Mouse (Mus musculus) erythroblast, embryonic 14.5 days (primary cell): Measurements from ENCODE around the gene Tmem98. TPM values are rescaled to one million over a fixed set of nuclear protein-coding genes. Genes with fewer than 3 reads are reported as not detected.

Experiments
- H3K27me3 ChIP-seq: 2 replicates; pipeline ENCODE4 v1.6.1; 2012; ENCODE audit warnings: inconsistent platforms; ENCODE audit not compliant: control insufficient read depth
- H3K36me3 ChIP-seq: 2 replicates; pipeline ENCODE4 v1.6.1; 2012; ENCODE audit warnings: mild to moderate bottlenecking, inconsistent platforms; ENCODE audit not compliant: control insufficient read depth
- H3K4me1 ChIP-seq: 2 replicates; pipeline ENCODE4 v1.6.1; 2012; ENCODE audit warnings: inconsistent platforms; ENCODE audit not compliant: control insufficient read depth
- H3K4me3 ChIP-seq: replicated peaks from 2 replicates; pipeline ENCODE3; 2012; ENCODE audit warnings: moderate library complexity, mild to moderate bottlenecking, inconsistent platforms
- H3K9me3 ChIP-seq: 2 replicates; pipeline ENCODE4 v1.6.1; 2012; ENCODE audit warnings: low read length, inconsistent platforms, mixed read lengths; ENCODE audit not compliant: control insufficient read depth
- GATA1 ChIP-seq: IDR thresholded peaks from 2 replicates; pipeline ENCODE4 v1.6.1; 2012; ENCODE audit warnings: low read length, inconsistent platforms, mixed read lengths
- TAL1 ChIP-seq: IDR thresholded peaks from 3 replicates; pipeline ENCODE4 v1.6.1; 2012; ENCODE audit warnings: low read length, inconsistent platforms, mixed read lengths
- polyA plus RNA-seq: library from polyadenylated mRNA; stranded (reverse); fragments of >175 nt; gene quantifications from 2 replicates; pipeline ENCODE4 v1.2.3, GENCODE M21; 2012

Gene Tmem98
- polyA plus RNA-seq, result not detected in 2 replicates

- H3K27me3 ChIP-seq, result peaks cover 43% of the 10 kb centered on the region
- H3K4me3 ChIP-seq, result peak within 1 kb of the TSS; percentile 55
Measured at GRCm38 (mm10) chr11:80809993-80810821, at the start of gene Tmem98. TSS of gene Tmem98 (plus strand) at chr11:80810175.

DNA sequence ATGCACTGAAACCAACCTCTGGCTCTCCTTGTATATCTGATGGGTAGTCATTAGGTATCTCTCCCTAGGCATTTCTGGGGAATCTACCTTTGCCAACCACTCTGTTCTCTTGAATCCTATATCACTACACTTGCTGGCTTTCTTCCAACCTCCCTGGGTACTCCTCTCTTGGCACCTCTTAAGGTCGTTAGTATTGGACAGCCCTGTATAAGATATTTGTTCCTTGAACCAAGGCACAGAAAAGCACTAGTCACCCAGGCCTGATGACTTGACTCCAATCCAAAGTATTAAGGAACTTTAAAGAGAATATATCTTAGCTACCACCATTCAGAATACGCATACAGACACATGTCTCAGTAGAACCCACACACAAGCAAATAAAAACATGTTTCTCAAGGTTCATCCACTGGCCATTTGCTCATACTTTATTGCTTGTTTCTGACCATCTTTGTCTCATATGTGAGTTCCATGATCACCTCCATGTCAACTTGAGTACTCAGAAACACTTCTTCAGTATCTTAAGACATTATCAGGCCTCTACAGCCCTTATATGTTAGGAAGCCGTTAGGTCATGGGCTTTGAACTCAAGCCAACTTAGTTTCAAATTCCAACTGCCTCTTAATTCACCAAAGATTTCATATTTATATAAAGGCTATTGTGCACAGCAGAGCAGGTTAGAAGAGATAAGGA is 48.5 kb upstream of the Tmem98 start:
- Histone ChIP-seq H3K4me1 (peaks cover 4% of the 10 kb centered on the region; the same call in 1 of the 2 replicates), H3K9me3 (no peaks in the 10 kb centered on the region), H3K4me3 (no peak overlapping the region), H3K27me3 (peaks cover 9% of the 10 kb centered on the region), H3K36me3 (no peaks in the 10 kb centered on the region)
- TF ChIP-seq GATA1, result no peak
- TF ChIP-seq TAL1, result no peak

More at GRCm38 (mm10) chr11:80809993-80810821, at the start of gene Tmem98:
- Histone ChIP-seq H3K9me3 (no peaks in the 10 kb centered on the region), H3K36me3 (no peaks in the 10 kb centered on the region), H3K4me1 (peaks cover 15% of the 10 kb centered on the region; the same call in 1 of the 2 replicates)
- TF ChIP-seq GATA1, result no peak

DNA sequence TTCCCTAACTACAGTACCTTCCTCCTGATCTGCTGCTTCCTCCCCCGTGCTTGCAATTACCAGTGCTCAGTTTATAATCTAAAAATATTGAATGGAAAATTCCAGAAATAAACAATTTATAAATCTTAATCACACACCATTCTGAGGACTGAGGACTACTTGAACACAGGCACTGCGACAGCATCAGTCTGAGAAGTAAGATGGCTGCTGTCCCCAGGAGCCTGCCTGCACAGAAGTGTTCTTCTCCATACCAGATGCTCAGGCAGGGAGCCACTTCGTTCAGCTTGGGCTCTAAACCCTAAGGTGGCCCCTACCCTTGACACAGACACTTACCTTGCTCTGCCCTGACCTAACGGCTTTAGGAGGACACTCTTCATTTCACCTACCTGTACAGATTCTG is 47.9 kb upstream of the Tmem98 start:
- no peak overlapping the region for H3K4me3 ChIP-seq
- TF ChIP-seq GATA1 (no peak), TAL1 (no peak)
- H3K27me3 ChIP-seq, result peaks cover 15% of the 10 kb centered on the region
- H3K4me1 ChIP-seq, result peaks cover 9% of the 10 kb centered on the region; the same call in 1 of the 2 replicates
- no peaks in the 10 kb centered on the region for H3K9me3 ChIP-seq
- no peaks in the 10 kb centered on the region for H3K36me3 ChIP-seq

GRCm38 (mm10) chr11:80766068-80766467 is 43.9 kb upstream of the Tmem98 start:
- Histone ChIP-seq H3K4me3 (no peak overlapping the region), H3K36me3 (no peaks in the 10 kb centered on the region), H3K27me3 (peaks cover 13% of the 10 kb centered on the region; the same call in 1 of the 2 replicates), H3K9me3 (no peaks in the 10 kb centered on the region), H3K4me1 (peaks cover 12% of the 10 kb centered on the region; the same call in 1 of the 2 replicates)
- TF ChIP-seq GATA1, result no peak
- TF ChIP-seq TAL1, result no peak

- H3K36me3 ChIP-seq, result no peaks in the 10 kb centered on the region
Measured at GRCm38 (mm10) chr11:80766472-80767319, 43.3 kb upstream of the Tmem98 start.

GRCm38 (mm10) chr11:80767320-80767617 is 42.7 kb upstream of the Tmem98 start:
- H3K27me3 ChIP-seq, result peaks cover 13% of the 10 kb centered on the region; the same call in 1 of the 2 replicates
- H3K4me1 ChIP-seq, result peaks cover 10% of the 10 kb centered on the region; the same call in 1 of the 2 replicates
- no peaks in the 10 kb centered on the region for H3K36me3 ChIP-seq
- H3K4me3 ChIP-seq, result no peak overlapping the region
- H3K9me3 ChIP-seq, result no peaks in the 10 kb centered on the region
- TF ChIP-seq GATA1 (no peak), TAL1 (no peak)

More at GRCm38 (mm10) chr11:80766472-80767319, 43.3 kb upstream of the Tmem98 start:
- H3K4me1 ChIP-seq, result peaks cover 12% of the 10 kb centered on the region; the same call in 1 of the 2 replicates
- no peak overlapping the region for H3K4me3 ChIP-seq
- H3K9me3 ChIP-seq, result no peaks in the 10 kb centered on the region
- peaks cover 13% of the 10 kb centered on the region; the same call in 1 of the 2 replicates for H3K27me3 ChIP-seq
- no peak for TF ChIP-seq TAL1
- no peak for TF ChIP-seq GATA1

- Histone ChIP-seq H3K4me3 (no peak overlapping the region), H3K4me1 (peaks cover 12% of the 10 kb centered on the region; the same call in 1 of the 2 replicates), H3K9me3 (no peaks in the 10 kb centered on the region), H3K36me3 (peaks cover 2% of the 10 kb centered on the region; the same call in 1 of the 2 replicates), H3K27me3 (peaks cover 11% of the 10 kb centered on the region; the same call in 1 of the 2 replicates)
- TF ChIP-seq GATA1, result no peak
- no peak for TF ChIP-seq TAL1
Measured at GRCm38 (mm10) chr11:80771186-80771585, 38.8 kb upstream of the Tmem98 start.

- Histone ChIP-seq H3K4me1 (peaks cover 6% of the 10 kb centered on the region; the same call in 1 of the 2 replicates), H3K36me3 (peaks cover 2% of the 10 kb centered on the region; the same call in 1 of the 2 replicates), H3K27me3 (peaks cover 10% of the 10 kb centered on the region; the same call in 1 of the 2 replicates), H3K4me3 (no peak overlapping the region), H3K9me3 (no peaks in the 10 kb centered on the region)
- TF ChIP-seq TAL1 (no peak), GATA1 (no peak)
Measured at GRCm38 (mm10) chr11:80771596-80772250, 38.3 kb upstream of the Tmem98 start.
